Mouse (Mus musculus): ENCODE measurements at regions not wholly inside any gene's neighbourhood (a gene's known extent, or its start where the extent isn't known, plus 50 kb on each side); places are given as distances from the start of the nearest gene placed in this dataset.

DNA sequence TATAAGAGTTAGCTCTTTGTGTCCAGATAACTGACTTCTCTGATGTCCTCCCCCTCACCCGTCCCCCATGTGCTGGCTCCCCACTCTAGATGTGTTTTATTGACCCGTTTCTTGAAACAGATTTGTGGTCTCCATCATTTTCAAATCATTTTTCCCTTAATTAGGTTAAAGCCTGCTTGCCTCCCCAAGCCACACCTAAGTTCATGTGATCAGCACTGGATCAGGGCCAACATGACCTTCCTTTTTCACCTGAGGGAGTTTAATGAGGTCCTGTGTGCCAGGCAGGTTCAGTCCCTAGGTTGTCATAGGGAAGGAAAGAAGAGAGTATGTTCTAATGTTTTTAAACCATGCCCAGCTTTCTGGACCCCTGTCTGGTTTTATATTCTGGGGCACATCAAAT is 390.9 kb upstream of the Slc35b3 start:
- DNase-seq (ENCODE audit: low spot score in 2 of 2) = no peak

GRCm38 (mm10) chr13:39350668-39351067 is 390.0 kb upstream of the Slc35b3 start:
- peak; percentile 17 to 49 for DNase-seq (ENCODE audit: low spot score in 2 of 2)

DNA sequence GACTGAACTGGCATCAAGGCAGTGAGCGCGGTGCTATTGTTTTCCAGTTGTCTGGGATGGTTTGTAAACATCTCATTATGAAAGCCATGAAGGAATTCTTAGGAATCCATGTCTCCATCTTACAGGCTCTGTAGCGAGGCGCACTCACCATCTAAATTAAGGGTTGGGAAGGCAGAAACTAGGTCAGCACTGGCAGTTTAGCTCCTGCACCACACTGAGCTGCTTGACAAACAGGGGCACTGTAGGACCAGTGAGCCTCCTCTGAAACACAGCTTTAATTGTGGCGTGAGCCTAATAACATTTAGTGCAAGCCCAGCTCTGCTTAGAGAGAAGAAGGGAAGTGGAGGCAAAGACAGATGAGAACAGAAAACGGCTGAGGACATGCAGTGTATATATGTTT is 387.1 kb upstream of the Slc35b3 start:
- DNase-seq (ENCODE audit: low spot score in 2 of 2) = peak in 1 of 2 experiments; percentile 40

GRCm38 (mm10) chr13:39334874-39335273 is 374.2 kb upstream of the Slc35b3 start:
- DNase-seq (ENCODE audit: low spot score in 2 of 2) = peak in 1 of 2 experiments; percentile 5

GRCm38 (mm10) chr13:39329794-39330193 is 369.1 kb upstream of the Slc35b3 start:
- no peak for DNase-seq (ENCODE audit: low spot score in 2 of 2)

GRCm38 (mm10) chr13:39326176-39326575 is 365.5 kb upstream of the Slc35b3 start:
- DNase-seq (ENCODE audit: low spot score in 2 of 2) = no peak

DNA sequence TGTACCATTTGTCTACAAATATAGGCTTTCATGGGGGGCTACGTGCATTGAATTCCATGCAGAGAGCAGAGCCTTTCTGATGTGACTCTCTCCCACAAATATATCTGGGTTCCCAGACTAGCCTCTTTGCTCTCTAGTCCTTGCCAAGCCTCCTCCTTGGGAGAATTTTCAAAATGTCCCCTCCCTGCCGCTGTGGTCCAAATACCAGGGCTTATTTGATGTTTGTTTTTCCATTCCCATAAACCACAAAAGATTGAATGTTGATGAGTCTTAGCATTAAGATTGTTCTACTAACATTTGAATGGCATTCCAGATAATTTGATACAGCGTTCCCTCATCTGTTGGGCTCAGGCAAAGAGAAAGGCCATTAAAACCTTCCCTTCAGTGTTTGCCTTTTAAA is 360.4 kb upstream of the Slc35b3 start:
- DNase-seq (ENCODE audit: low spot score in 2 of 2) = no peak

DNA sequence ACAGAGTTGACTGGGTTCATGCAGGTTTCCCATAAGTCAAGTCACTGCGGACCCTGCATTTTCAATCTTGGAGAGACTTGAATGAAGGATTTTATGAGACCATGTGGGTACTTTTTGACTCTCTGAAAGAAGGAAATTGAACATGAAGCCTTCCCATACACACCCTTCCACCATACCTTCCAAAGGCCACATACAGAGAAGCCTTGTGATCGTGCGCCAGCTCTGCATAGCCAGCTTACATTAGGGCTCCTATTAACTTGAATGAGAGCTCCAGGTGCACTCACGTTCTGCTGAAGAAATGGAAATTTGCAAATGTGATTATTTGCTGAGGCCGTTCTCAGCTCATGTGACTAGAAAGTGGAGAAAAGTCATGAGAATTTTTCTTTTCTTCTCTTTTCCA is 349.1 kb upstream of the Slc35b3 start:
- no peak for DNase-seq (ENCODE audit: low spot score in 2 of 2)

DNA sequence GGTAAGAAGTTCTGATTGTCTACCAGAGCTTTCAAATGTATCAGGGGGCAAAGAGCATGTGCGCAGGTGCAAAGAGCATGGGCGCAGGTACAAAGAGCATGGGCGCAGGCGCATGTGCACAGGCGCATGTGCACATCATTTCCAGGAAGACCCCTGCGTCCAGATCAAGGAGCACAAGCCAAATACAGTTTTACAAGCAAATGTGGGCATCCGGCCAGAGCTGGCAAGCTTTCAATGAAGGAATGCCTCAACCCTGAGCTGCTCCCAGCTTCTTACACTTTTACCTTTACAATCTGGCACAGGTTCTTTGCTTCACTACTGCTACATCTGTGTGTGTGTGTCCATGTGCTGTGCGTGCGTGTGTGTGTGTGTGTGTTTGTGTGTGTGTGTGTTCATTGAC is 347.2 kb upstream of the Slc35b3 start:
- DNase-seq (ENCODE audit: low spot score in 2 of 2) = no peak

GRCm38 (mm10) chr13:39306851-39307250 is 346.2 kb upstream of the Slc35b3 start:
- no peak for DNase-seq (ENCODE audit: low spot score in 2 of 2)

GRCm38 (mm10) chr13:39297129-39297528 is 336.5 kb upstream of the Slc35b3 start:
- DNase-seq (ENCODE audit: low spot score in 2 of 2) = no peak

DNA sequence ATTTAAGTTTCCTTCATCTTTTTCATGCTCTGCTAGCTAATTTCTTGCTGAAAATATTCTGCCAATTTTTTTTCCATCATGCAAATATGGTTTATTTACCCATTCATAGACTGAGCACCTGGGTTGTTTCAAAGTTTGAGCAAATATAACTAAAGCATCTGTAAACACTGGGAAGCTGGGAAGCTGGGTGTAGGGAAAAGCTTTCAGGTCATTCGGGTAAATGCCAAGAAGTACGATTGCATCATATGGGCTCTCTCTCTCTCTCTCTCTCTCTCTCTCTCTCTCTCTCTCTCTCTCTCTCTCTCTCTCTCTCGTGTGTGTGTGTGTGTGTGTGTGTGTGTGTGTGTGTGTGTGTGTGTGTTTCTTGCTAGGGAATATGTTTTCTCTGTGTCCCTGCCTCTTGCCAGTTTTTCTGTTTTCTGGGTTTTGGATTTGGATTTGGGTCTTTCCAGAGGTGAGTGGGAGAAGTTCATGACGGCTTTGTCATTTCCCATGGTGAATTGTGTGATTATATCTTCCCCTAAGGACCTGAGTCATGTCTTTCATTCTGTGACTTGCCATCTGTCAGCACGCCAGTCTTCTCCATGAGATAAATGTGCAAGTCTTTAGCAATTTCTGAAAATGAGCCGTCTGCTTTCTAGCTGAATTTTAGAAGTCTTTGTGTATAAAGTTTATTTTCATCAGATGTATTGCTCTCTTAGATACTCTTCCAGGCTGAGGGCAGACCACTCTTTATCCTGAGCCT is 329.7 kb upstream of the Slc35b3 start:
- DNase-seq (ENCODE audit: low spot score in 2 of 2) = peak in 1 of 2 experiments; percentile 5

- DNase-seq (ENCODE audit: low spot score in 2 of 2) = no peak
Observed at GRCm38 (mm10) chr13:39282272-39282671, 321.6 kb upstream of the Slc35b3 start.

DNA sequence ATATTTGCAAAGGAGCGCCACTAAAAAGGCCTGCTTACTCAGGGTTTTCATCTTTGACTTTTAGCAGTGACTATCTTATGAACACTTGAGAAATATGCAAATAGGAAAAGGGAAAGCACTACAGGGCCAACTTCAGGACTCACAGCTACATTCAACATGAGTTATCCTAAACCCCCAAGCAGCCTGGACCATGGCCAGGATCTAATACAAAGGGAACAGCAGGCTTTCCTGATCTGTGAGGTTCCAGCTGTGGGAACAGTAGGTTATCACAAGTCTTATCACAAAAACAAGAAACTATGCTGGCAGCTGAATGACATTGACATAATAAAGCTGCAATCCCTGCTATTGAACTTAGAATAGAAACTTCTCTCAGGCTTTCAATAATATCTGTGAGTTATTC is 317.4 kb upstream of the Slc35b3 start:
- DNase-seq (ENCODE audit: low spot score in 2 of 2) = no peak

- no peak for DNase-seq (ENCODE audit: low spot score in 2 of 2)
Observed at GRCm38 (mm10) chr13:39266024-39266423, 305.3 kb upstream of the Slc35b3 start.

DNA sequence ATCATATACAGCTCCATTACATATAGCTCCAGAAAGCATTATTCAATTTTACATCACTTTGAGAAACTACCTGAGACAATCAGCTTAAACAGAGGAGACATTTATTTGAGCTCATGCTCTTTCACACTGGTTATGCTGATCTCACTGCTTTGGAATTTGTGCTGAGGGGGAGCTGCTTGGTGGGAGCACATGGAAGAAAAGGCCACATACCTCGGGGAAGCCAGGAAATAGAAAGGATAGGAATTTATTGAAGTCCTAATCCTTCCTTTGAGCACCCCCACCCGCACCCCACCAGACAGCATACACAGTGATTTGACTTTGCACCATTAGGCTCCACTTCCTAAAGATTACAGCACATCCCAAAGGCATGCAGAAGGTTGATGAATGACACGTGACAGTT is 296.0 kb upstream of the Slc35b3 start:
- DNase-seq (ENCODE audit: low spot score in 2 of 2) = no peak

- DNase-seq (ENCODE audit: low spot score in 2 of 2) = no peak
Observed at GRCm38 (mm10) chr13:39255338-39255737, 294.7 kb upstream of the Slc35b3 start.

GRCm38 (mm10) chr13:39252591-39252990 is 291.9 kb upstream of the Slc35b3 start:
- no peak for DNase-seq (ENCODE audit: low spot score in 2 of 2)

DNA sequence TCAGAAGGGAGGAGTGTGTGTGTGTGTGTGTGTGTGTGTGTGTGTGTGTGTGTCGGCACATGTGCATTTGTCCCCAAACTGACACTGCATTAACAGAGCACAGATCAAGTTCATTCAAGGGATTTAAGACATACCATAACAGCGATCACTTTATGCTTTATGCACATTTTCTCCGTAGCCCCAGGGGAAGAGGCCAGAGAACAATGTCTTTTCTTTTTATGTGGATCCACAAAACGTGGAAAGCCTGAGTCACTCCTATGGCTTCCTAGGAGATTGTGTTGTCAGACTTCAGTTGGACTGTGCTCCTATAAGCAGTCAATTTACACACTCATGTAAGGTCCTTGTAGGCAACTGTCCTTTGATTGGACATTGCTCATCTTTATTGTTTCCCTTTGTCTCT is 289.4 kb upstream of the Slc35b3 start:
- DNase-seq (ENCODE audit: low spot score in 2 of 2) = no peak

- peak in 1 of 2 experiments; percentile 3 for DNase-seq (ENCODE audit: low spot score in 2 of 2)
Observed at GRCm38 (mm10) chr13:39226829-39227228, 266.2 kb upstream of the Slc35b3 start.

DNA sequence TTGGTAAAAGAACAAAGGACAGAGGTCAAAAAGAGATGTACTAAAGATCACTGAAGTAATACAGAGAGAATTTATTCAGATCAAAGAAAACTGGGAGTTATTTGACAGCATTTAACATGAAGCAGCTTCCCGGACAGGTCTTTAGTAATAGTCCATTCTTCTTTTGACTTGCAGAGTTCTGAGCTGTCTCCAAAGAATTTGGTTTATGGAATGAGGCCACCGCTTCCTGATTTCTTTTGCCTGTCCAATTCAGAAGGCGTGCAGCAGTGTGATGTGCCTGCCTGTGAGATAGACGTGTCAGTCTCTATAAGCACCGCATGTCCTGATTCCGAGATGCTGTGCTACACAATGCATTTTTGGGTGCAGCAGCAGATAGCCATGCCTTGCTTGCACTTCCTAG is 265.0 kb upstream of the Slc35b3 start:
- no peak for DNase-seq (ENCODE audit: low spot score in 2 of 2)

- DNase-seq (ENCODE audit: low spot score in 2 of 2) = no peak
Observed at GRCm38 (mm10) chr13:39211076-39211475, 250.4 kb upstream of the Slc35b3 start.

- peak; percentile 7 to 31 for DNase-seq (ENCODE audit: low spot score in 2 of 2)
Observed at GRCm38 (mm10) chr13:39183715-39184179, 223.1 kb upstream of the Slc35b3 start.

GRCm38 (mm10) chr13:39161980-39162379 is 201.3 kb upstream of the Slc35b3 start:
- no peak for DNase-seq (ENCODE audit: low spot score in 2 of 2)
